Mouse (Mus musculus): ENCODE results near the gene Bmpr1a. TPM values are rescaled to one million over a fixed set of nuclear protein-coding genes. Genes with fewer than 3 reads are reported as not detected.

Bmpr1a gene
- 44.9 and 48.9 TPM in 2 replicates for polyA plus RNA-seq (2014; fragmentation: Nextera tagmentation; extraction: Ambion mirVana)

DNA sequence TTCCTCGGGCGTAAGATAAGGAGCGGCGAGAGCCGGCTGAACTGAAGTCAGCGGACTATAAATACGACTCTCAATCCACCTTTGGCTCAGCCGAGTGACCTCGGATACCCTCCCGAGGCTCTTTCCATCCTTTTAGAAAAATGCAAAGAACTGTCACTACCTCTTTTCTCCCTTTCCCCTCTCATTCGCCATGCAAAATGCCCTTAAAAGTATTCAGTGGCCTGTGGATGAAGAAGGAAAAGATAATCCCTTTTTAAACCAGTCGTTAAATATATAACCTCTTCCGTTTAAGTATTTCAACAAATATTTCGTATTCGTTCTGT, at the start of gene Bmpr1a:
Gene Bmpr1a, minus strand, starts transcription at position 17 of the 323 bp plus-strand sequence.
- DNase-seq (ENCODE audit: low spot score): no peak
- no peaks in the 10 kb centered on the region for H3K36me3 ChIP-seq (ENCODE audit: control insufficient read depth, insufficient read depth, low read length)
- no peaks in the 10 kb centered on the region for H3K27me3 ChIP-seq (ENCODE audit: control insufficient read depth, insufficient read depth, low read length)
- H3K9me3 ChIP-seq (ENCODE audit: control insufficient read depth, low read length): no peaks in the 10 kb centered on the region
- peaks cover 2% of the 10 kb centered on the region; the same call in 1 of the 2 replicates for H3K4me1 ChIP-seq (replicated peaks; ENCODE audit: control insufficient read depth, insufficient read depth, low read length)
- no peak for ATAC-seq (ENCODE audit: low FRiP score)
- H3K4me3 ChIP-seq (ENCODE audit: low read depth, low read length): peak within 1 kb of the TSS; percentile 81
- H3K27ac ChIP-seq (ENCODE audit: low read depth, low read length): peak within 1 kb of the TSS; percentile 97
- 9% methylated on average over 15 of the region's 15 CpGs for WGBS
- peak within 1 kb of the TSS; percentile 95 for H3K9ac ChIP-seq (ENCODE audit: low read depth, low read length)
- peak within 1 kb of the TSS; percentile 45 for H3K4me2 ChIP-seq (replicated peaks; ENCODE audit: low read depth, low read length)

DNA sequence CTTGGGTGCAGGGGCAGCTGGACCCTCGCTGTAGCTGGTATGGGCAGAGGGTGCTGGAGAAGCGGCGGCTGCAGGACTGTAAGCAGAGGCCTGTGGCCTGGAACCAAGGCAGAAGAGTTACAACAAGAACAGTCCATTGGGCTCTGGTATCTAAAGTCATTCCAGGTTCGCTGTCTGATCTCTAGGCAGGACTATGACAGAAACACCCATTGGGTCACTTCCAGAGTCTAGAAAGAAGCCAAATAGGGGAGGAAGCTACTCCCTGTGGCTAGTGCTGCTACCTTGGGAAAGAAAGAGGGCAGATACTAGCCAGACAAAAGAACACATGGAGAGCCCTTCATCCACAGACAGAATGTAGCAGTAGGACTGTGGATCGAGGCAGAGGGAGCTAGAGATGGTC, 49.1 kb upstream of the Bmpr1a start:
- WGBS: 90% methylated on average over 5 of the region's 5 CpGs
- Histone ChIP-seq H3K9ac (ENCODE audit: low read depth, low read length) (no peak overlapping the region), H3K9me3 (ENCODE audit: control insufficient read depth, low read length) (no peaks in the 10 kb centered on the region), H3K27ac (ENCODE audit: low read depth, low read length) (no peak overlapping the region), H3K27me3 (ENCODE audit: control insufficient read depth, insufficient read depth, low read length) (no peaks in the 10 kb centered on the region), H3K4me3 (ENCODE audit: low read depth, low read length) (no peak overlapping the region), H3K4me2 (replicated peaks; ENCODE audit: low read depth, low read length) (no peak overlapping the region), H3K4me1 (replicated peaks; ENCODE audit: control insufficient read depth, insufficient read depth, low read length) (peaks cover 2% of the 10 kb centered on the region; the same call in 1 of the 2 replicates), H3K36me3 (ENCODE audit: control insufficient read depth, insufficient read depth, low read length) (no peaks in the 10 kb centered on the region)
- no peak for DNase-seq (ENCODE audit: low spot score)
- no peak for ATAC-seq (ENCODE audit: low FRiP score)

DNA sequence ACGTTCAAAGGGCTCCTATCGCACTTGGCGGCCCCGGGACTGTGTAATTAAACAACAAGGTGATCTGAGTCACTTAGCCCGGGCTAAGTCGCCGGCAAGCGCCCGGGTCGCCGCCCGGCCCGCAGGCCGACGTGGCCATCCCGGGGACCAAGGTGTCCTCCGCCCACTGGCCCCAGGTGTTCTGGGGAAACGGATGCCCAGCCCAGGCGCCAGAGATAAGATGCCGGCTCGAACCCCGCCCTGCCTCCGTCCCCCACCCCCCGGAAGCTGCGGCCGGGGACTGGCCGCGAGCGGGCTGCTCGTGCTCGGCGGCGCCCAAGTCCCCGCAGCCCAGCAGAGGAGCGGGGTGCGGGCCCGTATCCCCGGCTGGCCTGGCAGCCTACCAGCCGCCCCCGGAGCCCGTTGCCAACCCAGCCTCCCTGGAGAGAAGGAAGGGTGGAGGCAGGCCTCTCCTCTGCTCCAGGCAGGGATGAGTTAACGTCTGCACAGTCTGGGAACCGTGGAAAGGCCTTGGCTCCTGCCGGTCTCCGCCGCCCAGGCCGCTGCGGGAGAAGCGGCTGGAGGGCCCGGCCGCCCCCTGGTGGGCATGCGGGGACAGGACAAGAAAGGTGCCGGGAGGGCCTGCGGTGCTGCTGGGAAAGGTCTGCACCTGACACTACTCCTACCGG, 46.0 kb upstream of the Bmpr1a start:
- H3K4me1 ChIP-seq (replicated peaks; ENCODE audit: control insufficient read depth, insufficient read depth, low read length): peaks cover 2% of the 10 kb centered on the region; the same call in 1 of the 2 replicates
- H3K4me3 ChIP-seq (ENCODE audit: low read depth, low read length): peak overlapping the region; percentile 81
- WGBS: under 1% methylated on average over 55 of the region's 55 CpGs
- H3K27ac ChIP-seq (ENCODE audit: low read depth, low read length): peak overlapping the region; percentile 67
- H3K4me2 ChIP-seq (replicated peaks; ENCODE audit: low read depth, low read length): peak overlapping the region; percentile 88
- H3K9me3 ChIP-seq (ENCODE audit: control insufficient read depth, low read length): no peaks in the 10 kb centered on the region
- peak; percentile 96 for ATAC-seq (ENCODE audit: low FRiP score)
- H3K27me3 ChIP-seq (ENCODE audit: control insufficient read depth, insufficient read depth, low read length): no peaks in the 10 kb centered on the region; the same call in 1 of the 2 replicates
- peak; percentile 93 for DNase-seq (ENCODE audit: low spot score)
- H3K36me3 ChIP-seq (ENCODE audit: control insufficient read depth, insufficient read depth, low read length): no peaks in the 10 kb centered on the region
- peak overlapping the region; percentile 90 for H3K9ac ChIP-seq (ENCODE audit: low read depth, low read length)

DNA sequence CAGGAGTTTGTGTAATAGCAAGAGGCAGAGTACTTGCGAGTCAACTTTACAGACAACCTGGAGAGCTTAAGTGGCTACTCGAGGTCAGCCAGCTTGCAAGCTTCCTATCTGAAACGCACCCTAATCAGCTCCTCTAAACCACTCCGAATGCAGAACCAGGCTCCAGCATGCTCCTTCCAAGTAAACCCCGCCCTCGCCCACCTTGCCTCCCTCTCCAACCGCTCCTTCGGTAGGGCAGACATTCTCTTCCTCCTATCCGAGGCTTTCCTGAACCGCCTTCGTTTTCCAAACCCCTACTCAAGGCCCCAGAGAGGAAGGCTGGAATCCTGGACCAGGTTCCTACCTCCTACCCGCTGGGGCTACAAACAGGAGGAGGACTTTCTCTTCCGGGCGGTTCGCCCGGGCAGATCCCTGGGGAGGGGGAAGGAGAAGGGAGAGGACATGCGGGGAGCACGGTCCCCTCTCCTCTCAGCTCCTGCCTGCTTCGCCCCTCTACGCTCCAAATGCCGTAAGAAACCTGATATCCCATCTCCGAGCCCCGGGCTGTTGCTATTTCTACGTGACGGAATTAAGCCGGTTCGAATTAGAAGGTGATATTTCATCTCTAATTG, 45.4 kb upstream of the Bmpr1a start:
- peak overlapping the region; percentile 81 for H3K4me3 ChIP-seq (ENCODE audit: low read depth, low read length)
- peak overlapping the region; percentile 88 for H3K4me2 ChIP-seq (replicated peaks; ENCODE audit: low read depth, low read length)
- ATAC-seq (ENCODE audit: low FRiP score) (peak; percentile 59), DNase-seq (ENCODE audit: low spot score) (peak; percentile 75)
- H3K27ac ChIP-seq (ENCODE audit: low read depth, low read length): no peak overlapping the region
- H3K4me1 ChIP-seq (replicated peaks; ENCODE audit: control insufficient read depth, insufficient read depth, low read length): peaks cover 2% of the 10 kb centered on the region; the same call in 1 of the 2 replicates
- 1% methylated on average over 23 of the region's 27 CpGs for WGBS
- H3K9me3 ChIP-seq (ENCODE audit: control insufficient read depth, low read length): no peaks in the 10 kb centered on the region
- no peaks in the 10 kb centered on the region; the same call in 1 of the 2 replicates for H3K27me3 ChIP-seq (ENCODE audit: control insufficient read depth, insufficient read depth, low read length)
- H3K9ac ChIP-seq (ENCODE audit: low read depth, low read length): peak overlapping the region; percentile 90
- H3K36me3 ChIP-seq (ENCODE audit: control insufficient read depth, insufficient read depth, low read length): no peaks in the 10 kb centered on the region

DNA sequence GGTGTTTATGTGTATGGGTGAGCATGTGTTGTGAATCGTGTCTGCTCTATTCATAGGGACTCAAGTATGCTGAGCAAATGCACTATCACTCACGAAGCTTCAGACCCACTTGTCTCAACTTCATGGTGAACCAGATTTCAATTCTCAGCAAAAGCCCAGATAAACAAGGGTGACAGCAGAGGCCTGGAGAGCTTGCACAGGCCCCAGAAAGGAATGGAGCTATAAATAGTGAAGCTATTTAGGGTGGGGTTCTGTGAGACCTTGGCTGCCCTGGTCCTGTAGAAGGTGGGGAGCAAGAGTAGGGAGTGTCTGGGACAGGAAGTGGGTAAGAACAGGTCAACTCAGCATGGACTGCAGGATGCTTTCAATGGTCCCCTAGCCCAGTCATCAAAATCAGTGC, 41.4 kb upstream of the Bmpr1a start:
- H3K36me3 ChIP-seq (ENCODE audit: control insufficient read depth, insufficient read depth, low read length): no peaks in the 10 kb centered on the region
- H3K4me3 ChIP-seq (ENCODE audit: low read depth, low read length): no peak overlapping the region
- H3K27ac ChIP-seq (ENCODE audit: low read depth, low read length): no peak overlapping the region
- no peak overlapping the region for H3K4me2 ChIP-seq (replicated peaks; ENCODE audit: low read depth, low read length)
- no peaks in the 10 kb centered on the region; the same call in 1 of the 2 replicates for H3K27me3 ChIP-seq (ENCODE audit: control insufficient read depth, insufficient read depth, low read length)
- 91% methylated on average over 2 of the region's 2 CpGs for WGBS
- H3K4me1 ChIP-seq (replicated peaks; ENCODE audit: control insufficient read depth, insufficient read depth, low read length): peaks cover 2% of the 10 kb centered on the region; the same call in 1 of the 2 replicates
- no peak for DNase-seq (ENCODE audit: low spot score)
- H3K9ac ChIP-seq (ENCODE audit: low read depth, low read length): no peak overlapping the region
- ATAC-seq (ENCODE audit: low FRiP score): no peak
- H3K9me3 ChIP-seq (ENCODE audit: control insufficient read depth, low read length): no peaks in the 10 kb centered on the region

DNA sequence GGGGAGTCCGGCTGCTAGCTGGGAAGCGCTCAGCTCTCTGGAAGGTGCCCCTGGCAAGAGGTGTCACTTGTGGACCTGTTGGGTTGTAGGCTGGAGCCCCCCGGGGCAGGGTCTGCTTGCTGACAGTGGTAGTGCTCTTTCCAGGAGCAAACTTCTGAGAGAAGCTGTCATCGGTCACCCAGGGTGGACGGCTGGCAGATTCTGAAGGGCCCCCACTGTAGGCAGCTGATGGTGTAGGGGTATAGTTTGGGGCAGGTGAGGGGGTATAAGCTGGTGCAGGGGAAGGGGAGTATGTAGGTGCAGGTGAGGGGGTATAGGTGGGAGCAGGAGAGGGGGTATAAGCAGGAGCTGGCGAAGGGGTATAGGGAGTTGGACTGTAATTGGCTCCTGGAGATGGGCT, 40.9 kb upstream of the Bmpr1a start:
- no peaks in the 10 kb centered on the region for H3K36me3 ChIP-seq (ENCODE audit: control insufficient read depth, insufficient read depth, low read length)
- no peak overlapping the region for H3K4me2 ChIP-seq (replicated peaks; ENCODE audit: low read depth, low read length)
- DNase-seq (ENCODE audit: low spot score) (no peak), ATAC-seq (ENCODE audit: low FRiP score) (no peak)
- no peak overlapping the region for H3K9ac ChIP-seq (ENCODE audit: low read depth, low read length)
- H3K27ac ChIP-seq (ENCODE audit: low read depth, low read length): no peak overlapping the region
- H3K4me3 ChIP-seq (ENCODE audit: low read depth, low read length): no peak overlapping the region
- H3K9me3 ChIP-seq (ENCODE audit: control insufficient read depth, low read length): no peaks in the 10 kb centered on the region
- H3K4me1 ChIP-seq (replicated peaks; ENCODE audit: control insufficient read depth, insufficient read depth, low read length): peaks cover 2% of the 10 kb centered on the region; the same call in 1 of the 2 replicates
- no peaks in the 10 kb centered on the region; the same call in 1 of the 2 replicates for H3K27me3 ChIP-seq (ENCODE audit: control insufficient read depth, insufficient read depth, low read length)
- WGBS: 85% methylated on average over 6 of the region's 6 CpGs

DNA sequence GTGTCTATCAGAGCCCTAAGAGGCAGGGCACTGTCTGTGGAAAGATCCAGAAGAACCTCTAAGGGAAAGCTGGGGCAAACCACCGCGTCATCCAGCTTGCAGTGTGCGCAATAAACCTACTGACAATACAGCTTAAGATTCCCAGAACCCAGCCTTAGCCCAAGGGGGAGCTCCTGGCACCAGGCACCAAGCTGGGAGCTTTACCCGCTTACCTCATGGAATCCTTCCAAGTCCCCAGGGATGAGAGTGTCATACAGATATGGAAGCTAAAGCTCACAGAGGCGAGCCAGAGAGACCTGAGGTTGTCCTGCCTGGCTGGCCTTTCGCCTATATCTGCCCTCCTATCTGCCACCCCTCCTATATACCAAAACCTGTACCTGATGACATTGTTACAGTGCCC, 40.5 kb upstream of the Bmpr1a start:
- Histone ChIP-seq H3K27ac (ENCODE audit: low read depth, low read length) (no peak overlapping the region), H3K27me3 (ENCODE audit: control insufficient read depth, insufficient read depth, low read length) (no peaks in the 10 kb centered on the region; the same call in 1 of the 2 replicates), H3K4me3 (ENCODE audit: low read depth, low read length) (no peak overlapping the region), H3K9me3 (ENCODE audit: control insufficient read depth, low read length) (no peaks in the 10 kb centered on the region), H3K9ac (ENCODE audit: low read depth, low read length) (no peak overlapping the region), H3K4me2 (replicated peaks; ENCODE audit: low read depth, low read length) (no peak overlapping the region), H3K36me3 (ENCODE audit: control insufficient read depth, insufficient read depth, low read length) (no peaks in the 10 kb centered on the region), H3K4me1 (replicated peaks; ENCODE audit: control insufficient read depth, insufficient read depth, low read length) (peaks cover 2% of the 10 kb centered on the region; the same call in 1 of the 2 replicates)
- WGBS: 79% methylated on average over 6 of the region's 6 CpGs
- no peak for ATAC-seq (ENCODE audit: low FRiP score)
- DNase-seq (ENCODE audit: low spot score): no peak

DNA sequence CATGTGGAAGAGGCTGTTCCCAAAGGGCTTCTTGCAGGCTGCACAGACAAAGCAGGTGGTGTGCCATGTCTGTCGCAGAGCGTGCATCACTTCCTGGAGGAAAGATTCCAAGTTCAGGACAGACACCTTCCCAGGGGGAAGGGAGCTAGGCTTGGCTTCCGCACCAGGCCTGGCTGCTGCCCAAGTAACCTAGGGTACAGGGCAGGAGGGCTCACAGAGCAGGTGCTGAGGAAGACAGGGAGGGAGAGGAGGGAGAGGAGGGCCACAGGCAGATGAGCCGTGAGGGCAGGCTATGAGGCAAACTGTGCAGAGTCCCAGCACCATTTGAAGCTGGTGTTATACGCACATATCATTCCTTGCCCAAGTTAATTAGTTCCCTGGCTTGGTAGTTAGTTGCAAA, 38.8 kb upstream of the Bmpr1a start:
- no peak for DNase-seq (ENCODE audit: low spot score)
- 91% methylated on average over 5 of the region's 5 CpGs for WGBS
- Histone ChIP-seq H3K27me3 (ENCODE audit: control insufficient read depth, insufficient read depth, low read length) (no peaks in the 10 kb centered on the region; the same call in 1 of the 2 replicates), H3K9ac (ENCODE audit: low read depth, low read length) (no peak overlapping the region), H3K36me3 (ENCODE audit: control insufficient read depth, insufficient read depth, low read length) (no peaks in the 10 kb centered on the region), H3K4me2 (replicated peaks; ENCODE audit: low read depth, low read length) (no peak overlapping the region), H3K4me3 (ENCODE audit: low read depth, low read length) (no peak overlapping the region), H3K4me1 (replicated peaks; ENCODE audit: control insufficient read depth, insufficient read depth, low read length) (no peaks in the 10 kb centered on the region), H3K9me3 (ENCODE audit: control insufficient read depth, low read length) (no peaks in the 10 kb centered on the region), H3K27ac (ENCODE audit: low read depth, low read length) (no peak overlapping the region)
- ATAC-seq (ENCODE audit: low FRiP score): no peak
